Mouse (Mus musculus): Measurements from ENCODE around the gene Faap100.
"Not testable (repeated sequence)": the region's sequence is repeated elsewhere in the genome, so short reads cannot be mapped to it uniquely, and the experiment has no call there.

The Faap100 gene

DNA sequence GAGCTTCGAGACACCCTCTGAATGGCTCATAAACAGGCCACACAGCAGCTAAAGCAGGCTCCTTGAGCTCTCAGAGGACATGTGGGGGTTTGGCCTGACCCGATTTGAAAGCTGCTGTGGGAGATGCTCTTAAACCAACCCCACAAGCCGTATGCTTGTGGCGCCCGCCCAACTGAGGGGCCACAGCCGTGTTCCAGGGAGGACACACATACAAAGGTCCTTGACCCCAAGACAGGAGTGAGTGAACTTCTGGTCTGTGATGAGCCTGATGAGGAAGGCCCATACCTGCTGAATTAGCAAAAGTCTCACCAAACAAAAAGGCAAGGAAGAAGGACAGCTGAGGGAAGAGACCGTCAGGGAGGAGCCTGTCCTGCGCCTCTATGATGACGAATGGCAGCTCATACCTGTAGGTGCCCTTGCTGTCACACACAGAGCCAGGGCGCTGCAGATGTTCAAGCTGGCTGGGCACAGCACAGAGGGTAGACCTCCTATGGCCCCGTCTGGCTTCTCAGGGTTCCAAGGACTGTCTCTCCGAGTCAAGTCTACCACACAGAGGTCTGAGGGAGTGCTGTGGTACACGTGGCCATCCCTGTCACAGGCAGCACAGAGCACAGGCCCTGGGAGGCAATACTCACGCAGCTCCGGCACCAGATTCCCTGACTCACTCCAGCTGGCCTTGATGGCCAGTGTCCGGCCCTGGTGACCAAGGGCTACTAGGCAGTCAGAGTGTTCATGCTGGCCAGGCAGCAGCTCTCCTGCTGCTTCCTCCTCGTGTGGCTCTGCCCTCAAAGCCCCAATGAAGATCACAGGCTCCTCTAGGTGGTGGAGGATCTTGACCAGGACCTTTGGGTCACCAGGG, 2.0 kb downstream of the Faap100 start:
- in situ Hi-C loops (cut with MseI, MboI) = no loop called here

DNA sequence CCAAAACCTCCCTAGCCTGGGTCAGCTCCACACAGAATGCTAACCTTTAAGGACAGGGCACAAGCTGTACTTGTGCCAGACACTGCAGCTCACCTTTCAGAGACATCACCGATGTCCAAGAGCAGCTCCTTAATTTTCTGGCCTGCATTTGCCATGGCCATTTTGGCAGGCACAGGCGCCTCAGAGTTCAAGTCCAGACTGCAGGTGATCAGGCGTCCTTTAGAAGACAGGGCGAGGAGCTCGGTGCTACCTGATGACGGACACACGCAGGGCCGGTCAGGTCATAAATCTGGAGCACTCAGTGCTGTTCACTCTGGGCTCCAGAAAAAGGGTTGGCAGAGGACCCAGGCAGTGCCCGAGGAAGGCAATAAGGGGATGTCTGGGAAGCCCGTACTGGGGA, 3.2 kb downstream of the Faap100 start:
- in situ Hi-C loops (cut with MseI, MboI) = no loop called here

DNA sequence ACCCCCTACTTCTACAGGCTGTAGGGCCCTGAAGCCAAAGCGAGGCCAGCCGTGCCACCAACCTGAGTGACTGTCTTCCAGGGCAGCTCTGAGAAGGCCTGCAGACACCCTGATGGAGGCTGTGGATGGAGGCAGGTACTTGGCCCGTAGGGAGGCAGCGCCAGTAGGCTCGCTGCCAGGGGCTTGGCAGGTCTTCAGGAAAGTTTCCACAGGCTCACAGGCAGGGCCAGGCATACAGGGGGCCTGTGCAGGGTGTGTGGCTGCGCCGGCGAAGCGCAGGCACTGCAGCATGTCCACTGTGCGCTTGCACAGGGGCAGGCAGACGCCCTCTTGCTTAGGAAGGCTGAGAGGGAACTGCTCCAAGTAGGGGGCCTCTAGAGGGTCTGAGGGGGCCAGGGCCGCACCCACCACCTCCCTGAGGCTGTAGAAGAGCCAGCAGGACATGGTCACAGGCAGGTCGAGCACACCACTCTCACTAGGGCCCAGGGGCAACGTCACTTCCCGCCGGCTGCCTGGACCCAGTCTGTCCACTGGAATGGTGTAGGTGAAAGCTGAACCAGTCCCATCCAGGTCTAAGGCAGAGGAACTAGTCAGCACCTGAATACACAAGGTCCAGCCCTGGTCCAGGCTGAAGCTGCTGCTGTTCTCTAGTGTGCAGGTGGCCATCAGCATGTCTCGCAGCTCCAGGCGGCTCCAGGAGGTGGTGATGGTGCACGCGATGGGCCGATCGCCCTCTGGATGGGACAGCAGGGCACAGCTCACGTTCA, 4.6 kb downstream of the Faap100 start:
- in situ Hi-C loops (cut with MseI, MboI) = no loop called here

DNA sequence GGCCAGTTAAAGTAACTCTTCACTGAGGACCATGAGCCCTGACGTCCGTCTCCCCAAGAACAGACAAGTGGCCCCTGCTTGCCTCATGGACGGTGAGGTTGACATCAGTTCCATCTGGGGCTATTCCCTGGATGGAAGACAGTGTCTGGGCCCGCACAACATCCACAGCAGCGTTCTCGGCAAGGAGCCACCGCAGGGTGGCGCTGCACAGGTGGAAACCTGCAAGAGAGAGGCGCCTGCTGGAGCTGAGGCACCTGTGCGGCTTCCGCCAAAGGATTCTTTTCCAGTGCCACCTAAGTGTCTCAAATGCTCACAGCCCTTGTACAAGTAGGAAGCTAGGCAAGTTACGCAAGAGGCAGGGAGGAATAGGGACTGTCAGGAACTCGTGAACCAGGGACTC, 5.5 kb downstream of the Faap100 start:
- in situ Hi-C loops (cut with MseI, MboI) = no loop called here

DNA sequence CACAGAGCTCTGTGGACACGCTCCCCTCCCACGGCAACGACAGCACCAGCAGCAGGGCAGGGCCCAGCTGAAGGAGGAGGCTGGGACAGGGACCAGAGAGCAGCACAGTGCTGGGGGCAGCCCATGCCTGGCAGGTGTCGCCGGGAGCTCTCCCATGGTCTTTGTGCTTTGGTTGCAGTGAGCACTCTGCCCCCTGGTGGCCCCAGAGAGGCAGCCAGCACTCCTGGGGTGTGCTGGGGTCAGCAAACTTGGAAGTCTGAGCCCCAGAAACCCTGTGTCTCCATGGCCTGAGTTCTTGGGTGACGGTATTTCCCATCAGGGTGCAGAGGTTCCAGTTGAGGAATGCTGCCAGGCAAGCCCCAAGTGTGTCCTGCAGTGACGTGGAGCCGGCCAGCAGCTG, 8.9 kb downstream of the Faap100 start:
- in situ Hi-C loops (cut with MseI, MboI) = no loop called here

DNA sequence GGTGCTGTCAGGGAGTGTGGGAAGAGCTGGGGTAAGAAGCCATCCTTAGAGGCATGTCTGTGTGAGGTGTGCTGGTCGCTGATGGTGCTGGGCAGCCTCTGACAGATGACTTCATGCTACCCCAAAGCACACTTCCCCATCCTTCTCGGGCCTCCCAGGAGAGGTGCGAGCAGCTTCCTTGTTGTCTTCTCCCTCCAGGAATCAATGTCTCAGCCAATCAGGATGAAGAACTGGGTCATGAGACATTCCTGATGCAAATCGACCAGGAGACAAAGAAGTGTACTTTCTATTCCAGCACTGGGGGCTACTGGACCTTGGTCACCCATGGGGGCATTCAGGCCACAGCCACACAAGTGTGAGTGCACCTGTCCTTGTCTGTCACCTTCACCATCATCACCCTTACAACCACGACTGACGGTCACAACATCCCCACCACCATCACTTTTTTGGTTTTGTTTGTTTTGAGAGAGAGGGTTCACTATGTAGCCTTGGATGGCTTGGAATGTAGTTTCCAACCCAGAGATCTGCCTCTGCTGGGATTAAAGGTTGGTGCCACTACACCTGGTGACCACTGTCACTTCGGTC, 12.0 kb downstream of the Faap100 start:
- in situ Hi-C loops (cut with MseI, MboI) = no loop called here

DNA sequence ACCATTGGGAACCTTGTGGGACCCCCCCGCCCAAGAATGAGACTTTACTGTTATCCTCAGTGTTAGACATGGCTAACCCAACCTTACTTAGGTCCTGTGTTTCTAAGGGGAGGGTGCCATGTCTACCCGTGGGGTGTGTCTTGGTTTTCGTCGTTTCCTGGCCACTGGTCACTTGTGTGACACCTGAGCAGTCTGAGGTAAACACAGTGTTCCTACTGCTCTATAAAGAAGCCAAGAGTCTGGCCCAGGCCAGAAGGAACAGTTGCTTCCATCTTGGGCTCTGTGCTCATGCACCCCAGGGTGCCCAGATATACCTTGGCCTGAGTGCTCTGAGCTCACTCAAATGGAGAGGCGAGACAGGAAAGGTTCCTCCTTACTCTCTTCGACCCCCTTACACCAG, 15.7 kb downstream of the Faap100 start:
- in situ Hi-C loops (cut with MseI, MboI) = no loop called here

DNA sequence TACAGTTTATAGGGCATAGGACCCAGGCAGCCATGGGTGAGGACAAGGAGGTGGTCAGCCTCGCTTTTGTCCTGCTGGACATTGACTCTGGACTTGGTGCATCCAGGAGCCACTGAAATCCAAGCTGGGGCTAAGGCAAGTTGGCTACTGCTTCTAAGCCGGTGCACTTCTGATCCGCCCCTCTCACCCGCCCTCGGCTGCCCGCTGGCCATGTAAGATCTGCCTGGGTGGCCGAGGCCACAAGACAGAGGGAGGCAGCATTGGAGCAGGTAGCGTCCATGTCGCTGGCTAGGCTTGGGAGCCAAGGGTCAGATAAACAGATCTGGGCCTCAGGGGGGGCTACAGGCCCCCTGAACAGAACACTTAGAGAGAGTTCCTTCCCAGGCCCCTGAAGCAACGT, 17.3 kb downstream of the Faap100 start, which contains the start of gene Fscn2:
TSS of gene Fscn2 (plus strand) at position 240 of the 400 bp plus-strand sequence.
- in situ Hi-C loops (cut with MseI, MboI) = no loop called here

DNA sequence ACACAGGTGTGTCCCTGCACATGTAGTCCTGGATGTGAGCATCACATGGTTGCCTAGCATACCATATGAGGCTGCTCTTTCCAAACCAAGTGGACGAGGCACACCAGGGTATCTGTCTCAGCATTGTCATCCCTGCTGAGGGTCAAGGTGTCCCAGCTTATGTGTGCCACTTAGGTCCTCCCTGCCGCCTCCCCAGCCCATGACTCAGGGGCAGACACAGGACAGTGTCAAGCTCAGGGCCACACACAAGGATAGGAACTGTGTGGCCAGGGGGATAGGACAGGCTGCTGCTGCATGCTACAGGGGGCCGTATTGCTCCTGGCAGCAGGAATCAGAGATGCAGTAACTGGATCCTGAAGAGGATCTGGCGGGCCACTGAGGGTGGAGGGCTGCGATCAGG, 17.8 kb downstream of the Faap100 start:
- in situ Hi-C loops (cut with MseI, MboI) = no loop called here

DNA sequence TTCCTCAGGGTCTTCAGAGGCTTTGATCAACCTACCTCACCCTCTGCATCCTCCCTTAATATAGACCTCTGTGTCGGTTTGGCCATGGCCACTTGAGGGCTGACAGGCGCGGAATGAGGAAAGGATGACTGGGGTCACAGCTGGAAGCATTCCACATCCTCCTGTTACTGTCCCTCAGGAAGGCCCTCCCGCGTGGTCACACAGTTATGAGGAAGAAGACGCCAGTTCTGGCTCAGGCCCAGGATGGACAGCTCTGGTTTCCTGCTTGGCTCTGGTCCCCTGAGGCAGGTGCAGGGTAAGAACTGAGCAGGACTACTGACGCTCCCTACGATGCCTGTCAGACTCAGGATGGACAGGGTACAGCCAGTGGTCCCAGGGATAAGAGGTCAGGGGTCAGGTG, 18.5 kb downstream of the Faap100 start:
- in situ Hi-C loops (cut with MseI, MboI) = no loop called here

DNA sequence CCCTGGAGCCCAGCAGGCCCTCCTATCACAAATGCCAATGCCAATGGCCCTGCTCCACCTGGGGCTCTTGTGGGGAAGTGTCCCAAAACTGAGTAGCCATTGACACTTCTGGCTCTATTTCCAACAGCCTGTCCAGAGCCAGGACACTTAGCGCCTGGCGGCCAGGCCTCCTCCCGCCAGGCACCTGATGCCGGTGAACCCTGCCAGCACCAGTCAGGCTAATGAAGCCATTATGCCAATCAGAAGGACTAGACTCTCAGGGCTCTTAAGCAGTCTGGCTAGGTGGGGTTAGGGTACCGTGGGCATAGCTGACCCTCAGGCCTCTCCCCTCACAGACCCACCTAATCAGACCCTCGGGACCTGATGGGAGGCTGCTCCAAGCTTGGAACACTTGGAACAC, 19.2 kb downstream of the Faap100 start:
- in situ Hi-C loops (cut with MseI, MboI) = no loop called here

DNA sequence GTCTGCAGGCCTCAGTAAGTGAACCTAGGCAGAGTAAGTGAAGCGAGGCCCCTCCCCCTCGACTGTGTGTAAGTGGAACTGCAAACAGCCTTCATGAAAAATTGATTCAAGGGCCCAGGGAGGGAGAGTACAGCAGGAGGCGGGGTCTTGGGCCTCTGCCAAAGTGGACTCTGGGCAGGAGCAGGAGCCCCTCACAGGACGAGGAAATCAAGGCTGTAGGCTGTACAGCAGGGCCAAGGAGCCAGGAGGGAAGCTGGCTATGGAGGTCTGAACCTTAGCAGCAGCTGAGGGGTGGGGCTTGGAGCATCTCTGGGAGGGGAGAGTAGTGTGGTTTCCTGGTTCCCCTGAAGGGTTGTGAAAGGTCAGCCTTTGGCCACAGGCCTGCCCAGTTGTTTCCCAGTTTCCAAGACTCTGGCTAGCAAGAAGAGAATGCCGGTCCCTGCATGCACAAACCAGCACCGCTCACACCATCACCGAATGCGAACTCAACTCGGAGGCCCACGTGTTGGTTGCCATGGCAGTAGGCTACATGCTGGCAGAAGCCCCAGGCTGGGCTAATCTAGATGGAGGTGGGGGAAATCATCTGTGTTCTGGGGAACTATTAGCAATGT, 20.7 kb downstream of the Faap100 start:
- in situ Hi-C loops (cut with MseI, MboI) = no loop called here

DNA sequence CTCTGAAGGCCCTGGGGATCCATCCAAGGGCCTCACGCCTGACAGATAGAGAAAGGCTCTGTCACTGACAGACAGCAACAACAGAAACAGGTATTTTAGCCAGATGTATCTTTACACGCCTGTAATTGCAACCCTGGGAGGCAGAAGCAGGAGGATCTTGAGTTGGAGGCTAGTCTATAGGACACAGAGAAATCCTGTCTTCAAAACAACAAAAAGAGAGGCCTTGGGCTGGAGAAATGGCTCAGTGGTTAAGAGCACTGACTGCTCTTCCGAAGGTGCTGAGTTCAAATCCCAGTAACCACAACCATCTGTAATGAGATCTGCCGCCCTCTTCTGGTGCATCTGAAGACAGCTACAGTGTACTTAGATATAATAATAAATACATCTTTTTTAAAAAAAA, 21.7 kb downstream of the Faap100 start:
- in situ Hi-C loops (cut with MseI, MboI) = no loop called here

DNA sequence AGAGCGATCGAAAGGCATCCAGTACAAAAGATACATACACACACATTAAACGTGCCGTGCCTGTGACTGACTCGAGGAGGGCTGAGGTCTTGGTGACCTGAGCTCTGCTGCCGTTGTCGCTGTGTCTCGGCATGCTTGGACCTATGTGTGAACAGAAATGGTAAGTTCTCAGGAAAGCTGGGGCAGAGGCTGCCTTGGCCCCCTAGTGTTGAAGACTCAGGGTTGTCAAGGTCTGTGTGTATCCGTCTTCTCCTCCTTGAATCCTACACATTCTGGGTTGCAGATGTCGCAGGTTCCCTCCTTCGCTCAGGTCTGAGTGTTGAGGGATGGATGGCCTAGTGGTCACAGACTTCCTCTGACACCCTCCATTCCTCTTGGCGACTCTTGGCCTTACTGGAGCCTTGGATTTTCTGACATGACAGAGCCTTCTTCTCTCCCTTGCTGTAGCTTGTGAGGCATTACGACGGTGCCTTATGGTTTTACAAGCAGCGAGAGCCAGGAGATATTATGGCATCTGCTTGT, 22.2 kb downstream of the Faap100 start:
- in situ Hi-C loops (cut with MseI, MboI) = no loop called here

DNA sequence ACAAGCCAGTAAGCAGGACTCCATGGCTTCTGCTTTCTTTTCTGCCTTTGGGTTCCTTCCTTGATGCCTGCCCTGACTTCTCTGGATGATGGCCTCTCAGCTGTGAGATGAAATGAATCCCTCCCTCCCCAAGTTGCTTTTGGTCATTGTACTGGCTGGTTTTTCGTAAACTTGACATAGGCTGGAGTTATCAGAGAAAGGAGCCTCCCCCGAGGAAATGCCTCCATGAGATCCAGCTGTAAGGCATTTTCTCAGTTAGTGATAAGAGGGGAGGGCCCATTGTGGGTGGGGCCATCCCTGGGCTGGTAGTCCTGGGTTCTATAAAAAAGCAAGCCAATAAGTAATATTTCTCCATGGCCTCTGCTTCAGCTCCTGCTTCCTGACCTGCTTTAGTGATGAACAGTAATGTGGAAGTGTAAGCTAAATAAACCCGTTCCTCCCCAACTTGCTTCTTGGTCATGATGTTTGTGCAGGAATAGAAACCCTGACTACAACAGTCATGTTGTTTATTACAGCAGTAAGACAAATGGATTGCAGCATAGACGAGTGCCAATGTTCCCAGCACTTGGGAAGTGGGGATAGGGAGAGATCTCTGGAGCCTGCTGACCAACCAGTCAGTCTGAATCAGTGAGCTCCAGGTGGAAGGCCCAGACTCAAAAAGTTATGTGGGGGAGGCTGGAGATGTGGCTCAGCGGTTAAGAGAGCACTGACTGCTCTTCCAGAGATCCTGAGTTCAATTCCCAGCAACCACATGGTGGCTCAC, 23.1 kb downstream of the Faap100 start:
- in situ Hi-C loops (cut with MseI, MboI) = no loop called here

DNA sequence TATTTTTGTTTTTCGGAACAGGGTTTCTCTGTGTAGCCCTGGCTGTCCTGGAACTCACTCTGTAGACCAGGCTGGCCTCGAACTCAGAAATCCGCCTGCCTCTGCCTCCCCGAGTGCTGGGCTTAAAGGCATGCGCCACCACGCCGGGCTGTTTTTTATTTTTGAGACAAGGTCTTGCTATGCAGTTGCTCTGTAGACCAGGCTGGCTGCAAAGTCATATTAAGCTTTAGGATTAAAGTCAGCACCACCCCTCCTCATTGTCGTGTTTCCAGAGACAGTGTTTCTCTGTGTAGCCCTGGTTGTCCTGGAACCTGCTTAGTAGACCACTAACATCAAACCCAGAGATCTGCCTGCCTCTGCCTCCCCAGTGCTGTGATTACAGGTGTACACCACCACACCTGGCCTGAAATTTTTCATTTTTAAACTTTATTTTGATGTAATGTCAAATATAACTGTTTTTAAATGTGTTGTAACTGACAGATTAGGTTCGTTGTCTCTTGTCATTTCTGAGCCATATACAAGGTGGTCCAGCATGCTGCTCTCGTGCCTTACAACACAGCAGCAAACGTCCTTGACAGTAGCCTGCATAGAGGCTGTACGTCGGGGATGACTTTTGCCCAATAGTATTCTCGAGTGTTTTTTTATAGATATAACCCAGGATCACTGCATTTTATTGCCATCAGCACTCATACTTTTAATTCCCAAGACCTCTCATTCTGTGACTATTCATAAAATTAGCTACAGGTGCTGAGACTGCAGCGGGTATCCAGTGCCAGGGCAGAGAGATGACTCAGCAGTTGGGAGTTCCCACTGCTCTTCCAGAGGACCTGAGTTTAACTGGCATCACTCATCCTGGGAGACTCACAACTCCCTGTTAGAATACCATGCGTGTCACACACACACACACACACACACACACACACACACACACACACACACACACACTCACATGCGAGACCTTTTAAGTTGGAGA, 24.0 kb downstream of the Faap100 start:
- in situ Hi-C loops (cut with MseI, MboI) = no loop called here

DNA sequence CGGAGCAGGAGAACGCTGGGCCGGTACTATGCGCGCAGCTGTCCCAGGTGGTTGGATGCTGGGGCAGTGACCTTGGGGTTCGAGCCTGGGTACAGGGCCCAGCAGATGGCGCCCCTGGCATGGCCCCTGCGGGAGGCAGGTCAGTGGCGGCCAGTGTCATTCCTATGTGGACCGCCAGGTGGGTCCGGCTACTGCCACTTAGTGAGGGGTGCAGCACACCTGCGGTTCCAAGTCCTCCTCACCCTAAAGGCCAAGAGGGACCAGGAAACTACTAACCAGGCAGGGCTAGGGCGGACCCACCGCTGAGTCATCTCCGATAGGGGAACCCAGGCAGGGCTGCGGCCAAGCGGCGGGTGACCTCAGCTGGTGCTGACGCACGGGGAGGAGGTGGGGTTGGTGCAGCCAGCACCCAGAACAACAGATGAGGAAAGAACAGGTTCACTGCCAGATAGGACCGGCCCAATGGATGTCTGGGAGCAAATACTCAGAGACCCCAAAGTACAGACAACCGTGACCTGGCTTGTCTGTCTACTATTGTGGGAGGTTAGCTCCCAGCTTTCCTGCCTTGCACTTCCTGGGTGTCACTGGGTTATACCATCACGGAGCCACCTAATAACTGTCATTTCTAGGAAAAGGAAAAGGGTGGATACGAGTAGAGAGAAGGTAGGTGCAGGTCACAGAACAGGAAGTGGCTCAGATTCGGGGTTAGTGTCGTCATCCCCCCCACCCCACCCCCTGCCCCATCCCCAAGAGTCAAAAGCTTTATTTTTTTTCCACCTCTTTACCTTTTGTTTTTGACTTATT, 24.9 kb downstream of the Faap100 start:
- in situ Hi-C loops (cut with MseI, MboI) = no loop called here

DNA sequence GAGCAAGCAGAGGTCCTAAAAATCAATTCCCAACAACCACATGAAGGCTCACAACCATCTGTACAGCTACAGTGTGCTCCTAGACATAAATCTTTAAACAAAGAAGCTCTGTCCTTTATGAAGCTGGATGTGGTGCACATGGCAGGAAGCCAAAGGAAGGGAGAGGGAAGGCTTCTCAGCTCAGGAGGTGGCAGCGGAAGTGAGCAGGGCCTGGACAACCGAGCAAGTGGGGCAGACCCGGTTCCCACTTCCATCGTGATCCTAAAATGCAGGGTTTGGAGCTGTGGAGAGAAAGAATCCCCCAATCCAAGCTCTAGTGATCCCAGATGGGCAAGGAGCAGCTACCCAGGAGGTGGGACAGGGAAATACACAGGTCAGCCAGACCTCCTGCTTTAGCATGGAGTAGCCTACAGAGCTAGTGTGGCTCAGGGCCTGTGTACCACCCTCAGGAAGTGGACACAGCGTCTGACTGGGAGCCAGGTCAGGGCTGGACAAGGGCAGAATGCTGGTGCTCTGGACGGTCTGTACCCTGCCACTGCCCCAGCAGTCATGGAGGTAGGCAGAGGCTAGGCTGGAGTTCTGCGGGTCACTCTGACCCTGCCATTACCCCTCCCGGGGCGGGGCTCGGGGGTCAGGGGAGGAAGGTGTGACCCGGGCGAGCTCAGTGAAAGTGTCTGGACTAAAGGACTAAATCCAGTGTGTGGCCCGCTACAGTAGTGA, 25.8 kb downstream of the Faap100 start:
- in situ Hi-C loops (cut with MseI, MboI) = no loop called here

DNA sequence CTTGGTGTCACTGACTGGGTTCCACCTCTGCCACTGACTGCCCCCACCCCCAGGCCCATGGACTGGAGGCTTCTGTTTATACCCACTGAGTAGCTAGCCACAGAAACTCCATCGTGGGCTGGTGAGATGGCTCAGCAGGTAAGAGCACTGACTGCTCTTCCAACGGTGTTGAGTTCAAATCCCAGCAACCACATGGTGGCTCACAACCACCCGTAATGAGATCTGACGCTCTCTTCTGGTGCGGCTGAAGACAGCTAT, 26.5 kb downstream of the Faap100 start:
- in situ Hi-C loops (cut with MseI, MboI) = not testable (repeated sequence)

All from mouse trophoblast stem cell (cell line).